Mouse (Mus musculus) liver, embryonic 14.5 days (tissue): ENCODE measurements around the gene Gm43191.

ENCODE experiments used
- CTCF ChIP-seq: IDR thresholded peaks from 2 replicates; pipeline ENCODE4 v1.5.1; 2016; ENCODE audit warnings: antibody characterized with exemption, low read depth, control low read depth
- EP300 ChIP-seq: IDR thresholded peaks from 2 replicates; pipeline ENCODE4 v1.6.1; 2016; ENCODE audit warnings: antibody characterized with exemption, low read depth

- TF ChIP-seq CTCF, result no peak
- TF ChIP-seq EP300, result no peak; the same call in 1 of the 2 replicates
Observed at GRCm38 (mm10) chr3:116711624-116712435, 30.8 kb upstream of the Gm43191 start.
